Mouse (Mus musculus): ENCODE measurements around the gene Crls1. TPM values are rescaled to one million over a fixed set of nuclear protein-coding genes. Genes with fewer than 3 reads are reported as not detected.
A peak's percentile ranks its signal among the peaks of the same experiment; 100 is the strongest.

The Crls1 gene
- polyA plus RNA-seq, 1 experiment from 2014 or later, result 10.5 TPM

GRCm38 (mm10) chr2:132863325-132863724, 16.9 kb downstream of the Crls1 start:
- Histone ChIP-seq H3K9ac (no peak overlapping the region), H3K9me3 (no peaks in the 10 kb centered on the region), H3K4me3 (no peak overlapping the region), H3K27me3 (no peaks in the 10 kb centered on the region), H3K4me1 (no peaks in the 10 kb centered on the region), H3K4me2 (no peak overlapping the region), H3K27ac (no peak overlapping the region), H3K36me3 (peaks cover 31% of the 10 kb centered on the region)
- ATAC-seq (ENCODE audit: insufficient number of reproducible peaks, insufficient read depth, low FRiP score, low TSS enrichment, low read depth), result no peak
- WGBS, result 93% methylated on average over 2 of the region's 2 CpGs

GRCm38 (mm10) chr2:132867521-132867920, 21.1 kb downstream of the Crls1 start:
- H3K4me1 ChIP-seq, result no peaks in the 10 kb centered on the region
- no peak overlapping the region for H3K9ac ChIP-seq
- no peaks in the 10 kb centered on the region for H3K9me3 ChIP-seq
- no peak overlapping the region for H3K27ac ChIP-seq
- H3K4me3 ChIP-seq, result no peak overlapping the region
- H3K4me2 ChIP-seq, result no peak overlapping the region
- 84% methylated on average over 5 of the region's 5 CpGs for WGBS
- no peaks in the 10 kb centered on the region for H3K27me3 ChIP-seq
- H3K36me3 ChIP-seq, result peaks cover 28% of the 10 kb centered on the region
- no peak for ATAC-seq (ENCODE audit: insufficient number of reproducible peaks, insufficient read depth, low FRiP score, low TSS enrichment, low read depth)

DNA sequence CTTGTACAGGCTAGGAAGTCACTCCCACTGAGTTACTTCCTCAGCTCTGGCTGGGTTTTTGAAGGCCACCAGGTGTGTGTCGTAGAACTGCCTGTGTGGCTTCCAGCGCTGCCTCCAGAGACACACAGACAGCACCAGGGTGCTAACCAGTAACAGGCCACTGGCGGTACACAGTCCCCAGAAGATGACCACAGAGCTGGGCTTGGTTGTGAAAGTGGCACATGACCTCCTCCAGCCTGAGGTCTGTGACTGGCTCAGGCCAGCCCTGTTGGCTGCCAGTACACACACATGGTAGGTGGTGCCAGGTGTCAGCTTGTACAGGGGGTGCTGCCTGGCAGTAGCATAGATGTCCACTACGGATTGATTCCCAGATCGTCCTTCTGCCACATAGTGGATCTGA, 23.2 kb downstream of the Crls1 start:
- H3K27ac ChIP-seq, result no peak overlapping the region
- H3K4me1 ChIP-seq, result no peaks in the 10 kb centered on the region
- H3K4me3 ChIP-seq, result no peak overlapping the region
- no peak for ATAC-seq (ENCODE audit: insufficient number of reproducible peaks, insufficient read depth, low FRiP score, low TSS enrichment, low read depth)
- H3K9me3 ChIP-seq, result no peaks in the 10 kb centered on the region
- H3K36me3 ChIP-seq, result peaks cover 15% of the 10 kb centered on the region
- H3K9ac ChIP-seq, result no peak overlapping the region
- WGBS, result 83% methylated on average over 5 of the region's 5 CpGs
- H3K27me3 ChIP-seq, result no peaks in the 10 kb centered on the region
- H3K4me2 ChIP-seq, result no peak overlapping the region

DNA sequence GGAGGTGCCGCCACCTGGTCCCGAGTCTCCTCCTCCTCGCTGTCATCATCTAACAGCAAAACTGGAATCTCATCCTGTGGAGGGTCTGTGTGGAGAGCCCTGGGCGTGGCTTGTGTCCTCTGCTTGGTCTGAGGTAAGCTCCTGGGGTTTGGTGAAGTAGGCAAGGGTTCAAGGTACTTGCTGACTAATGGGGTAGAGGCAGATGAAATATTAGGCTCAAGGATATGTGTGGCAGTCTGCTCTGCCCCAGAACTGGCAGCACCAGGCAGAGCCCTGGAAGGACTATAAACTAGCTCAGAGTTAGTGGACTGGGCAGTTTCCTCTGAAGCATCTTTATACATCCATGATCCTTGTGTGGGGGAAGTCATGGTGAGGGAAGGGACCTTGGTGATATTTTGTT, 23.8 kb downstream of the Crls1 start:
- peaks cover 1% of the 10 kb centered on the region; the same call in 1 of the 2 replicates for H3K27me3 ChIP-seq
- no peaks in the 10 kb centered on the region for H3K4me1 ChIP-seq
- H3K9me3 ChIP-seq, result no peaks in the 10 kb centered on the region
- no peak overlapping the region for H3K9ac ChIP-seq
- H3K4me2 ChIP-seq, result no peak overlapping the region
- H3K27ac ChIP-seq, result no peak overlapping the region
- no peak overlapping the region for H3K4me3 ChIP-seq
- WGBS, result 78% methylated on average over 4 of the region's 4 CpGs
- peaks cover 11% of the 10 kb centered on the region for H3K36me3 ChIP-seq
- no peak for ATAC-seq (ENCODE audit: insufficient number of reproducible peaks, insufficient read depth, low FRiP score, low TSS enrichment, low read depth)

DNA sequence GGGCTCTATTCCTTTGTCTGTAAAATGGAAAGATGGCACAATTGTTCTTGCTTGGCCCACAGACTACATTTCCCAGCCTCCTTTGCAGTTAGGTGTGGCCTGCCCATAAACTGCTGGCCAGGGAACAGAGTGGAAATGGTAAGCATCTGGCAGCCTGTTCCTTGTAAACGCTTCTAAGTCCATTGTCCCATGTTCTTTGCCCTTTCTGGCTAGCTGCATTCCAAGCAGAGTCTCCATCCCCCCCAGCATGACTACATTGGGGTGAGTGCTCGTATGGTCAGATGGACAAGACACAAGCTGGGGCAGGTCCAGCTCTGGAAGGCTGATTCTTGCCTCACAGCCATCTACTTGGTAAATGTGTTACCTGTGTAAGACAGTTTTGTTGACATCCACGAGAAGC, 25.2 kb downstream of the Crls1 start:
- Histone ChIP-seq H3K9me3 (no peaks in the 10 kb centered on the region), H3K4me3 (no peak overlapping the region), H3K36me3 (peaks cover 4% of the 10 kb centered on the region), H3K4me1 (no peaks in the 10 kb centered on the region), H3K4me2 (no peak overlapping the region), H3K27ac (no peak overlapping the region), H3K9ac (no peak overlapping the region), H3K27me3 (peaks cover 7% of the 10 kb centered on the region; the same call in 1 of the 2 replicates)
- ATAC-seq (ENCODE audit: insufficient number of reproducible peaks, insufficient read depth, low FRiP score, low TSS enrichment, low read depth), result no peak
- 54% methylated on average over 3 of the region's 3 CpGs for WGBS

DNA sequence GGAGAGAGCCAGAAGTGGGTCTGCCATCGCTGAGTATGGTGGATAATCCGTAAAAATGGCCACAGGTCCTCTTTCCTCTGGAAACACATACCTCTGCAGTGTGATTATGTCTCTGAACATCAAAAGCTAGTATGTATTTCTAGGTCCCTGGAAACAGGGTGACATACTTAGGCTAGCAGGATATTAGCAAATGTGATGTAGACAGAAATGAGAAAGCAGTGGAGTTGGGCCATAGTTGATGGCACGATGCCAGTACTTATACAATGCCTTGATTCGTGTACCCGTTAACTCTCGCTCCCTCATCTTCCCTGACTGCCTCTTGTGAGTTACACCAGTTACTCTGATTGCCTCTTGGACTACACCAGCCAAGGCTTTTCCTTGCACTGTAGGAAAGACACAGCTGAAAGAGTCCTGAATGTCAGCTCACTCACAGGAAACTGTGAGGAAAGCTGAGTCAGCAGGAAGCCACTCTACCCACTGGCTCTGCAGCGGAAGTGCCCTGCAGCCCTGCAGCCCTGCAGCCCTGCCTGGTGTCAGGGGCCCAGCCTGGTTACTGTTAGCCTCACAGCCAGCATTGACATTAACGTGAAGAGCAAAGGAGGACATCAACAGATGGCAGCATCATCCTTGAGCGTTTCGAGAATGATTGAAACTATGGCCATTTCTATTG, 27.3 kb downstream of the Crls1 start:
- no peak overlapping the region for H3K4me2 ChIP-seq
- peaks cover 28% of the 10 kb centered on the region for H3K27me3 ChIP-seq
- H3K4me3 ChIP-seq, result no peak overlapping the region
- no peak overlapping the region for H3K27ac ChIP-seq
- H3K4me1 ChIP-seq, result peaks cover 1% of the 10 kb centered on the region
- ATAC-seq (ENCODE audit: insufficient number of reproducible peaks, insufficient read depth, low FRiP score, low TSS enrichment, low read depth), result no peak
- WGBS, result 84% methylated on average over 10 of the region's 10 CpGs
- H3K9ac ChIP-seq, result no peak overlapping the region
- H3K9me3 ChIP-seq, result no peaks in the 10 kb centered on the region
- no peaks in the 10 kb centered on the region for H3K36me3 ChIP-seq

DNA sequence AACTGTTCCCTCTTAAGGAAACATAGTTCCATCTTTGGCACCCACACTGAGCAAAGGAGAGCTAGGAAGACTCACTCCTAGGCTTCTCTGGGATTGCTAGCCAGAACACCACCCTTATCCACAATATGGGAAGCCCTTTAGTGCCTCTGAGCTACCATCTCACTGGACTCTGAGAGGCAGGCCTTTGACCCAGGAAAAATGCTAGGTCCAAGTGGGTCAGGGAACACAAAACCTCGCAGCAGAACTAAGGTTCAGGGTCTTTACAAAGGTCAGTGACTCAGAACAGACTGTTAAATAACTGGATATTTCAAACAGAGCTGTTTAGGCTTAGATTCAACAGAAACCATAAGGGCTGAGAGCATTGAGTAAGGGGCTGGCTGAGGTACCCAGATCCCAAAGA, 30.5 kb downstream of the Crls1 start:
- no peak for ATAC-seq (ENCODE audit: insufficient number of reproducible peaks, insufficient read depth, low FRiP score, low TSS enrichment, low read depth)
- WGBS, result 57% methylated on average over 1 of the region's 1 CpGs
- H3K27me3 ChIP-seq, result peaks cover 58% of the 10 kb centered on the region
- H3K9ac ChIP-seq, result no peak overlapping the region
- H3K4me3 ChIP-seq, result no peak overlapping the region
- no peaks in the 10 kb centered on the region for H3K36me3 ChIP-seq
- H3K4me1 ChIP-seq, result peaks cover 25% of the 10 kb centered on the region
- H3K4me2 ChIP-seq, result no peak overlapping the region
- no peak overlapping the region for H3K27ac ChIP-seq
- H3K9me3 ChIP-seq, result no peaks in the 10 kb centered on the region

- Histone ChIP-seq H3K9me3 (no peaks in the 10 kb centered on the region), H3K4me1 (peaks cover 25% of the 10 kb centered on the region), H3K4me2 (peak overlapping the region; percentile 99), H3K36me3 (no peaks in the 10 kb centered on the region), H3K9ac (peak overlapping the region; percentile 66), H3K4me3 (peak overlapping the region; percentile 56), H3K27me3 (peaks cover 58% of the 10 kb centered on the region), H3K27ac (no peak overlapping the region)
- peak; percentile 62 for ATAC-seq (ENCODE audit: insufficient number of reproducible peaks, insufficient read depth, low FRiP score, low TSS enrichment, low read depth)
- WGBS, result under 1% methylated on average over 58 of the region's 58 CpGs
These were observed 33.0 kb downstream of the Crls1 start for GRCm38 (mm10) chr2:132879261-132880044.

DNA sequence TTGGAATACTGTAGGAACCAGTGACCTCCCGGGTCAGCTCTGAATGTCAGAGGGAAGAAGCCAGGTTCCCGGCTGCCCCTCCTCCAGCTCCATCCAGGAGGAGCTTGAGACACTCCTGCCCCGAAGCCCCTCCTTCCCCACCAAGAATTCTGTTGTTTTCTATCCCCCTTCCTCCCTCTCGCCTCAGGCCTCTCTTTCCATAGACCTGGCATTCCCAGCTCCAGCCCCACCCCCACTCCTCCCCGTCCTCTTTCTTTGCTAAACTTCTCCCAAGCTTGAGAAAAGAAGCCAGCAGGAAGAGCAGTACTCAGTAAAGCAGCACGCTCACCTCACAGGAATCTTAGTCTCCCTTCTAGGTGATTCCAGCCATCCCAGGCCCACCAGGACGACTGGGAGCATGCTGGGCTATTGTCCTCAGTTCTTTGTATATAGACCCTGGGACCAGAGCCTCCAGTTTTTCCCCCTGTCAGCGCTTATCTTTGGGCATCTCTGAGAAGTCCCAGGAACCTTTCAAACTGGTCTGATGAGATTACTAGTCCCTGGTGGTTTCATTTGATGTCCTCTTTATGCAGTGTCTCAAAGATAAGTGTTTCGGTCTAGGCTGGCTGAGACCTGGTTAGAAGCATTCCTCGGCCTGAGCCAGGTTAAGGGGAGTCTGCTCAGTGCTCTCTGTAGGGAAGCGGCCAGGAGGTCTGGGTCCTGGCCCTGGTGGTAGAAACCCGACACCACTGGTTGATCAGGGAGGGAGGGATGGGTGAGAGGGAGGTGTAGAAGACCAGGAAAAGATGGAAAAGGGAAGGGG, 34.6 kb downstream of the Crls1 start, which contains the start of gene Lrrn4:
Lrrn4 (minus strand) TSS at position 48 of the 802 bp plus-strand sequence.
- Histone ChIP-seq H3K9ac (peak within 1 kb of the TSS; percentile 66), H3K27me3 (peaks cover 54% of the 10 kb centered on the region), H3K4me1 (peaks cover 25% of the 10 kb centered on the region), H3K9me3 (no peaks in the 10 kb centered on the region), H3K27ac (no peak within 1 kb of the TSS), H3K36me3 (no peaks in the 10 kb centered on the region), H3K4me3 (peak within 1 kb of the TSS; percentile 56), H3K4me2 (peak within 1 kb of the TSS; percentile 99)
- 0 out of 2 replicates have a peak, but pooled peaks have one; percentile 15 for ATAC-seq (ENCODE audit: insufficient number of reproducible peaks, insufficient read depth, low FRiP score, low TSS enrichment, low read depth)
- WGBS, result 5% methylated on average over 12 of the region's 12 CpGs

DNA sequence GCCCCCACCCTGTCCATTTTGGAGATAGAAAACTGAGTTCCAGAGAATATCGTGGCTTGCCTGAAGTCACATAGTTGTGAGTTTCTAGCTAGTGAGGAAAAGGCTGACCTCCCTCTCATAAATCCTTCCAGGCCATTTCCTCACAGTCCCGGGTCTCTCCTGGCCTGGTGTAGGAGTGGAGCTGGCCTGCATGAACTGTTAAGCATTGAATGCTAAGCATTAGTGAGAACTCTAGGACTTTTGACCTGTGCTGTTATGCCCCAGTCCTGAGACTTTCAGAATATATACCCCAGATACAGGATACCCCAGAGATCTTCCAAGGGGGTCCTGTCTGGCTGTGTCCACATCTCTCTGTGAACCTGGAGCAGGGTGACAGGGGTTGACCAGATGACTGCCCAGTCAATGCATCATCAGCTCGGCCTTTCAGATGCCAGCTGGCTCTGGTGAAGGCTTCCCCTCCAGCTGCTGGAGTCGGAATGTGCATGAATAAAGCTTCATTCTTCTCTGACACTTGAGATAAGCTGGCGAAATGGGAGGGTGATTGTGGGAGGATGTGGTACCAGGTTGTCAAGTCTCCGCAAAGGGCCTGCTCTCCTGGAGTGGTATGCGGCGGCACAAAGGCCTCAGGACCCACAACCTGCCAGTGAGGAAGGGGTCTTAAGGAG, 38.0 kb downstream of the Crls1 start:
- H3K27ac ChIP-seq, result no peak overlapping the region
- H3K4me1 ChIP-seq, result peaks cover 17% of the 10 kb centered on the region
- H3K9me3 ChIP-seq, result no peaks in the 10 kb centered on the region
- H3K4me2 ChIP-seq, result no peak overlapping the region
- peaks cover 24% of the 10 kb centered on the region for H3K27me3 ChIP-seq
- 70% methylated on average over 8 of the region's 8 CpGs for WGBS
- H3K9ac ChIP-seq, result no peak overlapping the region
- no peak overlapping the region for H3K4me3 ChIP-seq
- no peak for ATAC-seq (ENCODE audit: insufficient number of reproducible peaks, insufficient read depth, low FRiP score, low TSS enrichment, low read depth)
- no peaks in the 10 kb centered on the region for H3K36me3 ChIP-seq

- Histone ChIP-seq H3K4me3 (no peak overlapping the region), H3K36me3 (no peaks in the 10 kb centered on the region), H3K4me1 (peaks cover 11% of the 10 kb centered on the region), H3K27me3 (peaks cover 15% of the 10 kb centered on the region), H3K9me3 (no peaks in the 10 kb centered on the region), H3K9ac (no peak overlapping the region), H3K4me2 (no peak overlapping the region), H3K27ac (no peak overlapping the region)
- ATAC-seq (ENCODE audit: insufficient number of reproducible peaks, insufficient read depth, low FRiP score, low TSS enrichment, low read depth), result no peak
- 85% methylated on average over 7 of the region's 7 CpGs for WGBS
These were observed 38.8 kb downstream of the Crls1 start for GRCm38 (mm10) chr2:132885312-132885711.

Measured in embryonic facial prominence, embryonic 13.5 days (tissue).